Mouse (Mus musculus) hindbrain, embryonic 16.5 days (tissue): Measurements from ENCODE around the gene Usp47. TPM values are rescaled to one million over a fixed set of nuclear protein-coding genes. Genes with fewer than 3 reads are reported as not detected.
A peak's percentile ranks its signal among the peaks of the same experiment; 100 is the strongest.

Experiments used
- ATAC-seq: fragments of 200-750 bp; cut with Nextera tagmentation; 2 replicates; pipeline ENCODE4 v1.8.0; 2017; ENCODE audit warnings: moderate TSS enrichment, moderate library complexity
- H3K27ac ChIP-seq: fragments of 300-500 bp; sonication (generic); 2 replicates; pipeline ENCODE4 v1.5.1; 2014; ENCODE audit warnings: low read depth, mild to moderate bottlenecking, control low read depth, low read length, moderate library complexity
- H3K27me3 ChIP-seq: fragments of 300-500 bp; sonication (generic); replicated peaks from 2 replicates; pipeline ENCODE4 v1.6.1; 2014; ENCODE audit warnings: low read length; ENCODE audit not compliant: control insufficient read depth, insufficient read depth
- H3K36me3 ChIP-seq: fragments of 300-500 bp; sonication (generic); 2 replicates; pipeline ENCODE4 v1.6.1; 2014; ENCODE audit warnings: mild to moderate bottlenecking, low read length, moderate library complexity, mixed read lengths; ENCODE audit not compliant: control insufficient read depth, insufficient read depth
- H3K4me1 ChIP-seq: fragments of 300-500 bp; sonication (generic); 2 replicates; pipeline ENCODE4 v1.6.1; 2014; ENCODE audit warnings: low read depth, low read length; ENCODE audit not compliant: control insufficient read depth, insufficient read depth
- H3K4me2 ChIP-seq: fragments of 300-500 bp; sonication (generic); 2 replicates; pipeline ENCODE4 v1.6.1; 2014; ENCODE audit warnings: mild to moderate bottlenecking, low read length, control low read depth, moderate library complexity
- H3K4me3 ChIP-seq: fragments of 300-500 bp; sonication (generic); 2 replicates; pipeline ENCODE4 v1.5.1; 2014; ENCODE audit warnings: mild to moderate bottlenecking, low read length, control low read depth, moderate library complexity
- H3K9ac ChIP-seq: fragments of 300-500 bp; sonication (generic); 2 replicates; pipeline ENCODE4 v1.6.1; 2014; ENCODE audit warnings: low read depth, mild to moderate bottlenecking, control low read depth, low read length, moderate library complexity
- H3K9me3 ChIP-seq: fragments of 300-500 bp; sonication (generic); 2 replicates; pipeline ENCODE4 v1.6.1; 2014; ENCODE audit warnings: mild to moderate bottlenecking, low read length, moderate library complexity; ENCODE audit not compliant: control insufficient read depth
- WGBS: fragments of 180-500 bp; shearing (Covaris S2); extraction: QIAGEN DNeasy Blood & Tissue Kit; methylation state at CpG from one replicate; pipeline ENCODE4 v1.1.7; 2014; 5-methylcytosine and 5-hydroxymethylcytosine counted together
- polyA plus RNA-seq: library from polyadenylated mRNA; unstranded; fragments of >200 nt; fragmentation: Nextera tagmentation; extraction: Ambion mirVana; gene quantifications from 2 replicates; pipeline ENCODE4 v1.2.1, GENCODE M21; 2015

Gene Usp47
- polyA plus RNA-seq, 1 experiment from 2014 or later, result 53.3 TPM

DNA sequence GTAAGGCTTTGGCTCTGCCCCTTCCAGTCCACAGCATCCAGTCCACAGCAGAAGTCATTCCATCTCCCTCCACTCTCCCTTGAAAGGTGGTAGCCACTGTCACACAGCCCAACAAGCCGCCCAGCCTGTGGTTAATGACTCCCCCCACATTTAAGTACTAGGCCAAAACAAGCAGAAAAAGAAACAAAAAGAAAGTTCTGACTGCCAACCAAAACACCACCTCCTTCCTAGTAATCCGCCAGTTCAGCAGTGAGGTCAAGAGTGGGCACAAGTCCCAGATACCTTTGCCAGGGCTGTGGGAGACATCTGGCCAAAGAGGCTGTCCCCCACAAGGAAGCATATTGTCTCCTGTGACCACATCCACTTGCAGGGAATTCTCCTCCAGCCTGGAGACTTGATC is 124.7 kb downstream of the Usp47 start:
- Histone ChIP-seq H3K9ac (no peak overlapping the region), H3K27ac (no peak overlapping the region), H3K4me3 (no peak overlapping the region), H3K36me3 (no peaks in the 10 kb centered on the region), H3K9me3 (no peaks in the 10 kb centered on the region), H3K27me3 (no peaks in the 10 kb centered on the region), H3K4me1 (0 out of 2 replicates have a peak, but pooled peaks cover 2% of the 10 kb centered on the region), H3K4me2 (no peak overlapping the region)
- no peak for ATAC-seq
- 66% methylated on average over 2 of the region's 2 CpGs for WGBS

DNA sequence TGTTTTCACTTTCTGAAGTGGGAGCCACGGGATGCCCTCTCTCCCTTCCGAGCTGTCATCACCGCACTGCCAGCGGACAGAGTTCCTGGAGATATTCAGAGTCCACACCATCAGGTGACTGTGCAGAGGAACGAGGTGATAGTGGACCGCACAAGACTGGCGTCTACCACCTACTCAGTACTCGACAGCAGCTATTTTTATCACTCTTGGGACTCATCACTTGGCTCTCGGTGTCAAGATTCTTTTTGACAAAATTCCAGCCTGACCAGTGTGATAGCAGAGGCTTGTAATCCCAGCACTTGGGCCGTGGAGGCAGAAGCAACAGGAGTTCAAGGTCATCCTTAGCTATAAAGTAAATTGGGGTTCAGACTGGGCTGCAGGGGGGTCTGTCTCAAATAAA is 125.8 kb downstream of the Usp47 start:
- Histone ChIP-seq H3K4me2 (no peak overlapping the region), H3K36me3 (no peaks in the 10 kb centered on the region), H3K9ac (no peak overlapping the region), H3K27ac (no peak overlapping the region), H3K4me1 (peaks cover 2% of the 10 kb centered on the region; the same call in 1 of the 2 replicates), H3K27me3 (no peaks in the 10 kb centered on the region), H3K4me3 (no peak overlapping the region), H3K9me3 (no peaks in the 10 kb centered on the region)
- no peak for ATAC-seq
- WGBS, result 93% methylated on average over 10 of the region's 10 CpGs

DNA sequence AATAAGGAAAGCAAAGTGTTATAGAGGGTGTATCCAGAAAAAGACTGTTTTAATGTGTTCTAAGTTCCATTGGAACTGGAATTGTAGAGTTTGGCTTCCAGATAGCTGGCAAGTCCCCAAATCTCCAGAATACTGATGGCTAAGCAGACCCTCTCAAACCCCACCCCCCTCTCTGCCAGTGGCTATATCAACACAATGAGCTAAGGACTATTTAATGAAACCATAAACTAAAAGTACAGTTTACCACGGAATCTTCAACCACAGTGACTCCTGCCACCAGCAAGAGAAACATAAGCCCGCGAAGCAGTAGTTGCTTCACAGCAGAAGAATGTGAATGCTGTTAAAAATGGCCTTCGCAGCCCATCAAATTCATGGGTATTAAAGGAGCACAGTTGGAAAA is 131.1 kb downstream of the Usp47 start:
- no peaks in the 10 kb centered on the region for H3K36me3 ChIP-seq
- WGBS, result 75% methylated on average over 4 of the region's 4 CpGs
- no peak overlapping the region for H3K4me3 ChIP-seq

DNA sequence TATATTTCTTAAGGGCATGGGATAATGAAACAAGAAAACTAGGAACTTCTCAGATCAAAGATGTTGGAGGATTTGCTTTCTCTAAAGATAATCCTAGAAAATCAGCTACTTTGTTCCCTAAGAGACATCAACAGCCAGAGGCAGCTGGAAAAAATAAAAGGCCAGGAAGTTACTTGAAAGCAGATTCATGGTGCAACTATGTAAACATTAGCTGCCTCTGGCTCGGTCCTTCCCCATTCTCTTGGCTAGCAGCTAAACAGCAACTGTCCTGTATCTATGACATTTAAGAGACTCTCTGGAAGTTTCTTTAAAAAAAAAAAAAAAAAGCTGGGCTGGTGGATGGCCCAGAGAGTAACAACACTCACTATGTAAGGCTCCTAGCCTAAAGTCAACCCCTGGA is 131.9 kb downstream of the Usp47 start:
- Histone ChIP-seq H3K4me3 (no peak overlapping the region), H3K4me2 (no peak overlapping the region), H3K27ac (no peak overlapping the region), H3K9me3 (no peaks in the 10 kb centered on the region), H3K9ac (no peak overlapping the region), H3K36me3 (no peaks in the 10 kb centered on the region), H3K27me3 (peaks cover 4% of the 10 kb centered on the region; the same call in 1 of the 2 replicates), H3K4me1 (peaks cover 19% of the 10 kb centered on the region)
- 58% methylated on average over 1 of the region's 1 CpGs for WGBS
- no peak for ATAC-seq

More for the DNA sequence above, 131.1 kb downstream of the Usp47 start:
- H3K4me2 ChIP-seq, result no peak overlapping the region
- no peaks in the 10 kb centered on the region for H3K9me3 ChIP-seq
- peaks cover 4% of the 10 kb centered on the region; the same call in 1 of the 2 replicates for H3K27me3 ChIP-seq
- H3K4me1 ChIP-seq, result peaks cover 19% of the 10 kb centered on the region
- no peak overlapping the region for H3K9ac ChIP-seq
- H3K27ac ChIP-seq, result no peak overlapping the region
- ATAC-seq, result no peak

DNA sequence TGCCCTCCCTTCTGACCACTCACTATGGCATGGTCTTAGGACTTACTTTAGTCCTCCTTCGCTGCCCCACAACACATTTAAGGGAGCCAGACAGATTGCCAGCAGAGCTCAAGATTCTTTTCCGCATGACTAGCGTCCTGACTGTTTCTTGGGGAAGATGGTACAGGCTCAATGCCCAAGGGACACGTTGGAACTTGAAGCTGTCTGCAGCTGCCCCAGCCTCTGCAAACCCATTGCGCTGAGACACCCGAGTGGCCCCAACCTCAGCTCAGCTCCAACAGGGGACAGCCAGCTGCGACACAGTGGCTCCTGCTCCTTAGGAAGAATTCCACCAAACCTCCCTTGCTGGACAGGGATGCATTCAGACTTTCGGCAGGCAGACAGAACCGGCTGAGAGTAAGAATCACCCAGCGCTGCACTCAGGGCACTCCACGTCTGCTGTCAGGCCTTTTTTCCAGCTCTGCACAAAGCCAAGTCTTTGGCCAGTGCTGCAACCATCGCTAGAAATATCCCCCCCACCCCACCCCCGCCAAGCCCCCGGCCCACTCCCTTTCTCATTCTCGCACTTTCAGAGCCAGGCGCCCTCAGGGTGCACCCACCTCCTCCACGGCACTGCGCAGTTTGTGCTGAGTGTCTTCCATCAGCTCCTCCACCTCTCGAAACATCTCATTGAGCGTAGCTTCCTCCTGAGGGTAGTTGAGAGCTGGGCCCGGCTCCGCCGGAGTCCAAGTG is 134.4 kb downstream of the Usp47 start:
- 7% methylated on average over 23 of the region's 23 CpGs for WGBS
- ATAC-seq, result peak; percentile 43
- peak overlapping the region; percentile 51 for H3K4me2 ChIP-seq
- H3K4me1 ChIP-seq, result peaks cover 19% of the 10 kb centered on the region
- peaks cover 4% of the 10 kb centered on the region; the same call in 1 of the 2 replicates for H3K27me3 ChIP-seq
- H3K9me3 ChIP-seq, result no peaks in the 10 kb centered on the region
- H3K4me3 ChIP-seq, result peak overlapping the region; percentile 40
- H3K9ac ChIP-seq, result peak overlapping the region; percentile 53
- H3K27ac ChIP-seq, result peak overlapping the region; percentile 4; the same call in 1 of the 2 replicates
- no peaks in the 10 kb centered on the region for H3K36me3 ChIP-seq

DNA sequence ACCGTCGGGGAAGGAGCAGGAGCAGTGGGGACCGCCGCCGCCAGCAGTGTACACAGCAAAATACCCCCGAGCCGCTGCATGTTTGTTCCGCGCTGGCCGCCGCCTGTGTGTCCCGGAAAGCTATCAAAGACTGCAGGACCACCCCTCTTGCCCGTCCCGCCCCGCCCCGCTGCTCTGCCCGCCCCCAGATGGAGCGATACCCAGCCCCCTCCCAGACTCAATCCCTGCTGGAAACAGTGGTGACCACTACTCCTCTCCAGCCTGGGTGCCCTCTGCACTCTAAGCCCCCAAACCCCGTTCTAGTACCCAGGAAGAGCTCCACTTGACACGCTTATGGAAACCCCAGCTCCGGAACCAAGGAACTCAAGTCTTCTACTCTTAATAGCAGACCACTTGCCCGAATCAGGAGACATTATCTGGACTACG is 135.0 kb downstream of the Usp47 start:
- H3K27me3 ChIP-seq, result peaks cover 4% of the 10 kb centered on the region; the same call in 1 of the 2 replicates
- WGBS, result 1% methylated on average over 19 of the region's 23 CpGs
- H3K27ac ChIP-seq, result peak overlapping the region; percentile 15; the same call in 1 of the 2 replicates
- peak overlapping the region; percentile 53 for H3K9ac ChIP-seq
- peak overlapping the region; percentile 51 for H3K4me2 ChIP-seq
- ATAC-seq, result peak; percentile 50
- peaks cover 19% of the 10 kb centered on the region for H3K4me1 ChIP-seq
- peak overlapping the region; percentile 40 for H3K4me3 ChIP-seq
- no peaks in the 10 kb centered on the region for H3K36me3 ChIP-seq
- no peaks in the 10 kb centered on the region for H3K9me3 ChIP-seq

DNA sequence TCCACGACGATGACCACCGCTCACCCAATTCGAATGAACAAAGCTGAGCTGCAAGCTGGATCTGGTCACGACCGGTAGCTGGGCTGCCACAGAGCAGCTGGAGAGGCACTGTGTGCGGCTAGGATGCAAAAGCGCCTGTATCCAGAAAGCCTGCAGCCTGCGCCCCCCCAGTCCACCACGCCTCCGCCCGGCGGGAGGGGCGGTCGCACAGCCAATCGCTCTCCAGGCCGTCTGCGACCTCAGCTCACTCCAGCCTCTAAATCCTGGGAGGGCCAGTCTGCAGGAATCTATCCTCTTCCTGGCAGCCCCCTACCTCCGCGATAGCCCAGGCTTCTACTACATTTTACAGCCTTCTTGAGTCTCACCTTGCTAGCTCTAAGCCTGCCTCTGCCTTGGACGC is 135.6 kb downstream of the Usp47 start, which contains the start of gene Dkk3:
Dkk3 (minus strand) TSS at position 116 of the 400 bp plus-strand sequence.
- peak; percentile 21; the same call in 1 of the 2 replicates for ATAC-seq

DNA sequence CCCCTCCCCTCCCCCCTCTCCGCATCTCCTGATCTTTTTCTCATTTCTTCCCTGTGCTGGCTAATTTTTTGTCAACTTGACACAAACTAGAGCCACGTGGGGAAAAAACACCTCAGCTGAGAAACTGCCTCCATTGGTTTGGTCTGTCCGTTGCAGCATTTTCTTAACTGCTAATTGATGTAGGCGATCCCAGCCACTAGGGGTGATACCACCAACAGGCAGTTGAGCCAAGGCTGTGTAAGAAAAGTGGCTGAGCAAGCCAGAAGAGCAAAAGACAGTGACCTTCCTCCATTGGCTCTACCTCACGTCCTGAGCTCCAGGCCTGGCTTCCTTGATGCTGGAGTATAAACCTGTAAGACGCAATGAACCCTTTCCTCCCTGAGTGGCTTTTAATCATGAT is 136.5 kb downstream of the Usp47 start:
- H3K9me3 ChIP-seq, result no peaks in the 10 kb centered on the region
- WGBS, result 31% methylated on average over 5 of the region's 6 CpGs
- H3K9ac ChIP-seq, result no peak overlapping the region
- H3K36me3 ChIP-seq, result no peaks in the 10 kb centered on the region
- no peak overlapping the region for H3K4me2 ChIP-seq
- H3K27me3 ChIP-seq, result peaks cover 4% of the 10 kb centered on the region; the same call in 1 of the 2 replicates
- no peak for ATAC-seq
- peaks cover 12% of the 10 kb centered on the region for H3K4me1 ChIP-seq
- no peak overlapping the region for H3K27ac ChIP-seq
- H3K4me3 ChIP-seq, result no peak overlapping the region

More for the DNA sequence above, 135.6 kb downstream of the Usp47 start, which contains the start of gene Dkk3:
- peak within 1 kb of the TSS; percentile 51 for H3K4me2 ChIP-seq
- H3K4me1 ChIP-seq, result peaks cover 19% of the 10 kb centered on the region
- H3K27me3 ChIP-seq, result peaks cover 4% of the 10 kb centered on the region; the same call in 1 of the 2 replicates
- H3K27ac ChIP-seq, result peak within 1 kb of the TSS; percentile 15; the same call in 1 of the 2 replicates
- no peaks in the 10 kb centered on the region for H3K36me3 ChIP-seq
- no peaks in the 10 kb centered on the region for H3K9me3 ChIP-seq
- whole genome bisulfite sequencing, result 4% methylated on average over 20 of the region's 21 CpGs
- H3K4me3 ChIP-seq, result peak within 1 kb of the TSS; percentile 40
- peak within 1 kb of the TSS; percentile 53 for H3K9ac ChIP-seq
